Mouse (Mus musculus): ENCODE data around the gene Gm8356.
"Not testable (repeated sequence)": the region's sequence is repeated elsewhere in the genome, so short reads cannot be mapped to it uniquely, and the experiment has no call there.

The Gm8356 gene

DNA sequence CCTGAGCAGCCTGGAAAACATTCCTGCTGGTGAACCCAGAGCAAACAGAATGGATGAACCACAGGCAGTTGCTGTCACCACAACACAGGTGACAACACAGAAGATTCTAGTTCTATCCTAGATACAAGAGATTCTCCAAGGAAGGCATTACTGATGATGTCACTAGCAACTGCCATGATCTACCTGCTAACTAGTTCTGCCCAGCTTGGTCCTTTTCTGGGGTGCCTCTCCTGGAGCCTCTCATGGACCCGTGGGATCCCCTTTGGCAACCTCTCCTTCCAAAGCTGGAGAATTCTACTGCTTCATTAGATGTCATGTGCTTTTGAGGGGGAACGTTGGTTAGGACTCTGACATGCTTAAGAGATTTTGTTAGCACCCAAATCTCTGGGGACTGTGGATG is at the start of gene Gm8356:
Gm8356 (minus strand) TSS at position 101 of the 400 bp plus-strand sequence.
- DNase-seq (ENCODE audit: low read depth), result not testable (repeated sequence)

DNA sequence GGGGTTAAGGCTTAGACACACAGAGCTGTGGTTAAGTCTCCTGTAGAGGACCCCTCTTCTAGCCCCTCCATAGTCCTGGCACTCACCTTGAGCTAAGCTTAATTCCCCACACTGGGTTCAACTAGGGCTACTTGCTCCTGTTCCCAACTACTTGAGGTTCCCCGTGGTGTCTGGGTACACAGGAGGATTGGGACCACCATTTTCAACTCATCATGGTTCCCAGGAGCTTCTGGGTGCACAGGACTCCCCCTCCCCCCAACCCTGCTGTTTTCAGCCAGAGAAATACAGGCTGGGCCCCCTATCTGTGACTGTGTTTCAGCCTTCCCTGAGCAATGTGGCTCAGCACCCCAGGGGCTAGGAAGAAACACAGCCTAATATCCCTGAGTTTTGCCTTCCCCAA is 50.8 kb downstream of the Gm8356 start:
- DNase-seq (ENCODE audit: low read depth), result not testable (repeated sequence)

DNA sequence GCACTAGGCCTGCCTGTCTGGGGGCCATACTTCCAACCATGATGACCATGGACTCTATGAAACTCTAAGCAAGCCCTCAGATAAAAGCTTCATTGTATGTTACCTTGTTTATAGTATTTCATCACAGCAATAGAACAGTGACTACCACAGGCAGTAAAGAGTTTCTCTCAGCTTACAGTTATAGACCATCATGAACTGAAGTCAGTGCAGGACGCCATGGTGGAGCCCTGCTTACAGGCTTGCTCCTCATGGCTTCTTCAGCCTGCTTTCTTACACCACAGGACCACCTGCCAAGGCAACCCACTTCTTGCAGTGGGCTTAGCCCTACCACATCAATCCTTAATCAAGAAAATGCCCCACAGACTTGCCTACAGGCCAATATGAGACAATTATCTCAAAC is 51.5 kb downstream of the Gm8356 start:
- not testable (repeated sequence) for DNase-seq (ENCODE audit: low read depth)

DNA sequence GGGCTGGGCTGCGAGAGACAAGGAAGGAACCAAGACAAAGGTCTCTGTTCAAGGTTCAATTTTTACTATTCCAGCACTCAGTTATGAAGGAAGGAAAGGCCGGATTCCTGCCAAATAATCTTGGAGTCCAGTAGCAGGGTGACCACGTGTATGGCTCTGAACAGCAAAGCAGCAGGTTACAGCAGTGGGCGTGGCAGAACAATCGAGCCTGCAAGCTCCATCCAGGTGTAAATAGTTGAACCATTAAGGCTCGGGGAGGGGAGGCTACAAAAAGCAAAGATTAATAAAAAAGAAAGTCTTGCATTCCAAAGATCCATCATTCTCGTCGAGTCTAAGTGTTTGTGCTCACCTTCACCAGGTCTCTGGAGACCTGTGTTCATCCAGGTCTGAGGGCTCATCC is 55.0 kb downstream of the Gm8356 start:
- not testable (repeated sequence) for DNase-seq (ENCODE audit: low read depth)
